Mouse (Mus musculus) hindlimb bud, embryonic 11.5 days (tissue): ENCODE results near the gene Itgb3.
"Not testable (repeated sequence)": the region's sequence is repeated elsewhere in the genome, so short reads cannot be mapped to it uniquely, and the experiment has no call there.

ENCODE experiments used
- DNase-seq: peaks from one replicate; pipeline ENCODE4 v3.0.0-alpha.2; 2012; ENCODE audit warnings: low read depth, low spot score; ENCODE audit errors: extremely low spot score

The Itgb3 gene

DNA sequence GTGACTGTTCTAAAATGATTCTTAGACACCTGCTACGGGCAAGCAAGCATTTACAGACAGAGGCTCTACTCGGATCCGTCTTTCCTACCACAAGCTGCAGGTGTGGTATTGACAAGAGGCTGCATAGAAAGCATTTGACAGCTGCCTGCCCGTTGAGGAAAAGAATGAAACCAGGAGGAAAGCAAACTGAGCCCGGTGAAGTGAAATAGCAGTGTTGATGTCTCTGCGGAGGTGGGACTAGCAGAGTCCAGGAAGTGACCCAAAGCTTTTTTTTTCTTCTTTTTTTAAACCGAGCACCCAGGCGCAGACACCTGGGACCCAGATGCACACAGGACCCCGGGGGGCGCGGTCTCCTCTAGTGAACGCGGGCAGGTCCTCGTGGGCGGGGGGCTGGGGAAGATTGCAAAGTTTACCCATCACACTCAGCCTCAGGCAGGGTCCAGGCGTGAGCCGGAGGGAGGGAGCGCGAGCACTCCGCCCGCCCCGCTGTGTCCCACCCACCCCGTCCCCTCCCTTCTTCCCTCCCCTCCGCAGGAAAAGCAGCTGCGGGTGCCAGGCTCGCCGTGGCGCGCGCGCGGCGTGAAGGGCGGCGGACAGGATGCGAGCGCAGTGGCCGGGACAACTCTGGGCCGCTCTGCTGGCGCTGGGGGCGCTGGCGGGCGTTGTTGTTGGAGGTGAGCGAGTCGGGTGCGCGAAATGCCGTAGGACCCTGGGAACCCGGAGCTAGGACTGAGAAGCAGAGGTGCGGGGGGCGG is at the start of gene Itgb3:
Gene Itgb3 (plus strand): TSS at position 510 of the 755 bp plus-strand sequence.
- DNase-seq, result no peak

DNA sequence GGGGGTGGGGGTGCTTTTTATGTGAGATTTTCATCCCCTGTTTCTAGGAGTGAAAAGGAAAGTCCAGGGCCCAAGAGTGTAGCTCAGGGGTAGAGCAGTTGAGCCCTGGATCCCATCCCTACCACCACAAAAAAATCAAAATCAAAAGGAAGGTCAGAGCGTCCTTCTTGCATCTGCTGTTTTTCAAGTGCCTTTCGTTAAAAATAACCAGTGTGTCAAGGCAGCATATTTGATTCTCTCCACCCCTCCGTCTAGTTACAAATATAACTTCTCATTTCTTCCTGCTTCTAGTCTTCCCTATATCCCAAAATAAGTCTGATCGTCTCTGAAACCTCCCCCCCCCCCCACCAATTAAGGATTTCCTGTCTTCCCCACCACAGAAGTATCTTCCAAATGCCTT is 49.7 kb upstream of the Itgb3 start:
- DNase-seq, result no peak

- no peak for DNase-seq
These were observed 49.0 kb upstream of the Itgb3 start for GRCm38 (mm10) chr11:104558651-104559403.

- no peak for DNase-seq
These were observed 46.8 kb upstream of the Itgb3 start for GRCm38 (mm10) chr11:104560971-104561370.

DNA sequence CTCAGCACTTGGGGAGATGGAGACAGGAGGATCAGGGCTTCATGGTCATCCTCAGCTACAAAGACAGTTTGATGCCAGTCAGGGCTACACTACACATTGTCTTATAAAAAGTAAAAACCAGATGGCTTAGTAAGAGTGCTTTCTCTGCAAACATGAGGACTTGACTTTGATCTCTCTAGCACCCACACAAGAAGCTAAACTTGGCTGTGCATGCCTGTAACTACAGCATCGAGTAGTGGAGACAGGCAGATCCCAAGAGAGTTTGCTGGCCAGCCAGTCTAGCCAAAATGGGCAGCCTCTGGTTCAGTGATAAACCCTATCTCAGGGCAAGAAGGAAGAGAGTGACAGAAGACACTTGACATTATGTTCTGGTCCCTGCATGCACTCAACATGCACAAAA is 44.3 kb upstream of the Itgb3 start:
- DNase-seq, result no peak

- DNase-seq, result no peak
These were observed 42.6 kb upstream of the Itgb3 start for GRCm38 (mm10) chr11:104565172-104565571.

- no peak for DNase-seq
These were observed 41.7 kb upstream of the Itgb3 start for GRCm38 (mm10) chr11:104566097-104566496.

- no peak for DNase-seq
These were observed 41.0 kb upstream of the Itgb3 start for GRCm38 (mm10) chr11:104566796-104567195.

DNA sequence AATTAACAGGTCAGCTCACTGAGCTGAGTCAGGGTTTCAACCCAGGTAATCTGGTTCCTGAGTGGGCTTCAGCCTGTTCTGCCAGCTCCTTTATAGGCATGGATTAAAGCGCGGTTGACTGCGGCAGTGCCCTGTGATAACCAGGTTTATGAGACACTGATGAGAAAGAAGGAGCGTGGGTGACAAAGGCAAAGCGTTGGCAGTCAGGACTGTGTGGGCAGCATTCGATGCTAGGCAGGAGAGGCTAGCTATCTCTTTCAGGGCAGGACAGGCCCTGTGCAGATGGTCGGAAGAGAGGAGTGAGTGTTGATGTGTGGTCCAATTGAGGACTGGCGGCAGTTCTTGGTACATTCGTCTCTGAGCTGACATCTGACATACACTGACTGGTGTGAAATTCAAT is 40.1 kb upstream of the Itgb3 start:
- no peak for DNase-seq

GRCm38 (mm10) chr11:104568326-104568725 is 39.5 kb upstream of the Itgb3 start:
- DNase-seq, result no peak

DNA sequence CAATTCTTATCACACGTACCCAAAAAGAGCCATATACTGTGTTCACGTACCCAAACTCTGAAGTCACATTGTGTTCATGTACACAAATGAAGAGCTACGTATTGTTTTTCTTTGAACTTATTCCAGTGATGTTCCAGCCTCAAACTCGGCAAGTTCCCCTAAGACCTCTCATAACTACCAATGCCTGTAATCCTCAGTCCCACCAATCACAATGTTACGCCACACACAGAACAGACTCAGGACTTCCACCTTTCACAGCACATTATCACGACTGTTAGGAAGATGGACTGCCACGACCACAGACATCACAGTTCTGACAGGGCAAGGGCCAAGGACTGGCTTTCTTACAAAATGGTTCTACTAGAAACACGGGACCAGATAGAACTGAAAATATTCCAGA is 37.3 kb upstream of the Itgb3 start:
- DNase-seq, result not testable (repeated sequence)

DNA sequence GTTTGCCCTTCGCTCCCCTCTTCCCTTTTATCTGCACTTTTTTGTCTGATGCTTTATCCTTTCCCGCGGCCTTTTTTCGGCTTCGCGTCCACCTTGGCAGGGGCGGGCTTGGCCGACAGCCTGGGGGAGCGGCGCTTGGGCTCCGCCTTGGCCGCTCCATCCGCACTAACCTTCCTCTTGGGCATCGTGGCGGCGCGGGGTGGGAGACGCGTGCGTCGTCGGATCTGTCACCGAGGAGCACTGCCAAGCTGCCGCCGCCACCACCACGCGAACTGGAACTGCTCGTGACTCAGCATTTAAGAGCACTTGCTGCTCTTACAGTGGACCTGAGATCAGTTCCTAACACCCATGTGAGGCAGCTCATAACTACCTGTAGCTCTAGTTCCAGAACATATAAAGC is 36.4 kb upstream of the Itgb3 start:
- DNase-seq, result not testable (repeated sequence)

DNA sequence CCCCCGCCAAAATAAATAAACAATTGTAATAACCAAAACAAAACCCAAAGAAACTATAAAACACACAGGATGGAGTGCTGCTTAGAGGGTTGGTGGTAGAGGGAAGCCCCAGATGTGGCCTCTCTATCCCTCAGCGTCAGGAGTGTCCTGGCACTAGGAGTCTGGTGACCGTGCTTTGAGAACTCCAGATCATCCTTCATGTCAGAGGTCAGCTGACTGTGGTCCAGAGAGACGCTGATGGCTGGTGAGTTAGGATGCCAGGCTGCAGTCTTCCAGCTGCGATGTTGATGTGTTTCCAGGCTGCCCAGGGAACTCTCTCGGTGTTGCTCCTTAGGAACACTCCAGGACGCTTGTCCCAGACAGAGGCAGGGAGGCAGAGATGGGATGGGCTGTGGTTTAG is 35.7 kb upstream of the Itgb3 start:
- DNase-seq, result no peak

GRCm38 (mm10) chr11:104572566-104572965 is 35.2 kb upstream of the Itgb3 start:
- DNase-seq, result no peak

GRCm38 (mm10) chr11:104576772-104577612 is 30.8 kb upstream of the Itgb3 start:
- no peak for DNase-seq

- DNase-seq, result no peak
These were observed 29.7 kb upstream of the Itgb3 start for GRCm38 (mm10) chr11:104578074-104578473.

DNA sequence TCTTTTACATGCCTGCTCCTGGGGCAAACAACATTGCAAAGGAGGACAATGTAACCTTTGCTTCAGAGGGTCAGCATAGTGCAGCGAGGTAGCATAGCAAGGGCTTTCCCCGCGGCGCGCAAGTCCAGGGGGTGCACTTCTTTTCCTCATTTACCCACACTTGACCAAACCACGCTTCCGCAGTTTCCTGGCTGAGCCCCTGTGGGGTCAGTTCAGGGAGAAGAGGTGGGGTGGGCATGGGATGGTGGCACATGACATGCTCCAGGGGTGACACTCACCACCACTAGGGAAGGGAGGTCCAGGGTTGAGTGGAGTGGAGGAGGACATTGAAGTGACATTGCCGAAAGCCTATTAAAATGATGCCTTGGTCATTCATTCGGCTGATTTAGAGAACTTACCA is 28.7 kb upstream of the Itgb3 start:
- DNase-seq, result no peak

- DNase-seq, result no peak
These were observed 28.2 kb upstream of the Itgb3 start for GRCm38 (mm10) chr11:104579575-104579974.

DNA sequence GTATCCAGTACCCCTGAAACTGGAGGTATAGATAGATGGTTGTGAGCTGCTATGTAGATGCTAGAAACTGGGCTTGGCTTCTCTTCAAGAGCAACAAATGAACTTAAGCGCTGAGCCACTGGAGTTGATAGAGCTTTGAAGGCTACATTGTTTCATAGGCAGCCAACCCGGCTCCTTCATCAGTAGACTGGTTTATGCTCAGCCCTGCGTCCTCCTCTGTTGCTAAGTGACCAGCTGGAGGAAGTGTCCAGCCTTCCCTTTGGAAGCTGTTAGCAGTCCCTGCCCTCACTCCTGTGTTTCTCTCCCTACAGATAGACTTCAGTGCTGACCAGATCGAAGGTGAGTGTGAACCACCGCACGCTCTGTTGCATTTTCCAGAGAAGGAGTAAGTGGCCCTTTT is 27.7 kb upstream of the Itgb3 start:
- no peak for DNase-seq

DNA sequence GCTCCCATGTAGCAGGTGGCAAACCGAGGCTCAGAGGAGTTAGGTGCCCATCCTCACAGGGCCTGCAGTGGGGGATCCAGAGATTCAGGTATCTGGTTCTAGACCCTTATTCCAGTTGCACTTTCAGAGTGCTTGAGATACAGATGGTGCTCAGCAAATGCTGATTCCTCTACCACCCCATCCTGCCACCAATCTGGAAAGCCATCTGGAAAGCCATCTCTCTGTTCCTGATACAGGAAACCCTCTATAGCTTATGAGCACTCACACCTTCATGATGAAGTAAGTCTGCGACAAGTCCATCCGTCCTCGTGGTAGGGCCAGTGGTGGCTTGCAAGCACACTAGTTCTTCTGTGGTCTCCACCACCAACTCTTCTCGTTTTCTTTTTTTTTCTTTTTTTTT is 27.2 kb upstream of the Itgb3 start:
- no peak for DNase-seq

- no peak for DNase-seq
These were observed 26.1 kb upstream of the Itgb3 start for GRCm38 (mm10) chr11:104581446-104582307.
